Mouse (Mus musculus): Measurements from ENCODE around the gene Spred2. TPM values are rescaled to one million over a fixed set of nuclear protein-coding genes. Genes with fewer than 3 reads are reported as not detected.

Gene Spred2
- total and polyA plus RNA-seq, 3 experiments: 7.8 to 76.0 (median 25.9) TPM

- peaks cover 0 to 5% of the 10 kb centered on the region in 2 experiments; a peak in 3 of 4 replicates for H3K36me3 ChIP-seq (ENCODE audit: control insufficient read depth in 1 of 2, insufficient read depth in 2 of 2, low read length in 2 of 2)
- no peak for TF ChIP-seq POLR2AphosphoS5 (IDR thresholded peaks at IDR 0.05; ENCODE audit: borderline replicate concordance, low read depth, low read length)
- TF ChIP-seq RAD21 (IDR thresholded peaks at IDR 0.05; ENCODE audit: low read depth, low read length): no peak
- TF ChIP-seq ZC3H11A (IDR thresholded peaks at IDR 0.05; ENCODE audit: low read depth, low read length): no peak
- TF ChIP-seq MAX (IDR thresholded peaks at IDR 0.05; ENCODE audit: low read length): no peak
- no peak for TF ChIP-seq KAT2A (conservative IDR thresholded peaks at IDR 0.05; ENCODE audit: low read depth, low read length)
- TF ChIP-seq SMC3 (IDR thresholded peaks at IDR 0.05; ENCODE audit: low read depth, low read length): no peak
- no peak for TF ChIP-seq NRF1 (IDR thresholded peaks at IDR 0.05; ENCODE audit: insufficient read depth, low read depth, low read length, poor library complexity, severe bottlenecking)
- no peak for TF ChIP-seq CHD1 (IDR thresholded peaks at IDR 0.05; ENCODE audit: low read depth, low read length)
- TF ChIP-seq TCF12 (IDR thresholded peaks at IDR 0.05; ENCODE audit: low read depth, low read length): no peak
- TF ChIP-seq USF2 (IDR thresholded peaks at IDR 0.05; ENCODE audit: borderline replicate concordance in 1 of 2, insufficient read depth in 1 of 2, low read depth in 1 of 2, low read length in 2 of 2): no peak
- TF ChIP-seq BHLHE40 (IDR thresholded peaks at IDR 0.05; ENCODE audit: borderline replicate concordance, low read depth, low read length): no peak
- no peak for TF ChIP-seq MAZ (IDR thresholded peaks at IDR 0.05; ENCODE audit: low read depth, low read length)
- no peak for TF ChIP-seq SIN3A (IDR thresholded peaks at IDR 0.05; ENCODE audit: low read length)
- no peak for TF ChIP-seq JUND (IDR thresholded peaks at IDR 0.05; ENCODE audit: low read depth, low read length)
- H3K9me3 ChIP-seq (replicated peaks; ENCODE audit: insufficient read depth, low read length): no peaks in the 10 kb centered on the region
- peaks cover 18% of the 10 kb centered on the region for H3K79me2 ChIP-seq (ENCODE audit: control insufficient read depth, insufficient read depth, low read length, poor library complexity)
- no peaks in the 10 kb centered on the region for H3K27me3 ChIP-seq (ENCODE audit: control insufficient read depth in 1 of 2, insufficient read depth in 2 of 2, low read length in 2 of 2)
- H3K4me3 ChIP-seq (ENCODE audit: control insufficient read depth in 1 of 2, insufficient read depth in 1 of 2, low read depth in 2 of 2, low read length in 2 of 2): no peak overlapping the region
- H3K27ac ChIP-seq (ENCODE audit: control insufficient read depth, low read depth, low read length): no peak overlapping the region
- no peak overlapping the region for H3K9ac ChIP-seq (ENCODE audit: control insufficient read depth, low read depth, low read length, poor library complexity, severe bottlenecking)
- peaks cover 3 to 5% of the 10 kb centered on the region in 2 experiments; a peak in 1 of 4 replicates for H3K4me1 ChIP-seq (ENCODE audit: control insufficient read depth in 1 of 2, insufficient read depth in 2 of 2, low read length in 2 of 2)
- DNase-seq (ENCODE audit: low read depth, low spot score): no peak
Measured at GRCm38 (mm10) chr11:19966294-19966693, 42.1 kb downstream of the Spred2 start.

GRCm38 (mm10) chr11:19969584-19969983 is 45.4 kb downstream of the Spred2 start:
- Histone ChIP-seq H3K4me1 (ENCODE audit: control insufficient read depth in 1 of 2, insufficient read depth in 2 of 2, low read length in 2 of 2) (peaks cover 0 to 4% of the 10 kb centered on the region in 2 experiments; a peak in 3 of 4 replicates), H3K27ac (ENCODE audit: control insufficient read depth, low read depth, low read length) (no peak overlapping the region), H3K36me3 (ENCODE audit: control insufficient read depth in 1 of 2, insufficient read depth in 2 of 2, low read length in 2 of 2) (peaks cover 3% of the 10 kb centered on the region in 2 experiments; a peak in 3 of 4 replicates), H3K27me3 (ENCODE audit: control insufficient read depth in 1 of 2, insufficient read depth in 2 of 2, low read length in 2 of 2) (no peaks in the 10 kb centered on the region), H3K9ac (ENCODE audit: control insufficient read depth, low read depth, low read length, poor library complexity, severe bottlenecking) (no peak overlapping the region), H3K4me3 (ENCODE audit: control insufficient read depth in 1 of 2, insufficient read depth in 1 of 2, low read depth in 2 of 2, low read length in 2 of 2) (no peak overlapping the region), H3K79me2 (ENCODE audit: control insufficient read depth, insufficient read depth, low read length, poor library complexity) (peaks cover 12% of the 10 kb centered on the region; the same call in 1 of the 2 replicates), H3K9me3 (replicated peaks; ENCODE audit: insufficient read depth, low read length) (no peaks in the 10 kb centered on the region)
- DNase-seq (ENCODE audit: low read depth, low spot score): no peak
- TF ChIP-seq USF1 (IDR thresholded peaks at IDR 0.05; ENCODE audit: low read depth, low read length): no peak
- TF ChIP-seq ZMIZ1 (IDR thresholded peaks at IDR 0.05; ENCODE audit: low read depth, low read length): no peak
- TF ChIP-seq RAD21 (IDR thresholded peaks at IDR 0.05; ENCODE audit: low read depth, low read length): no peak
